Mouse (Mus musculus): Measurements from ENCODE around the gene 1110059E24Rik. TPM values are rescaled to one million over a fixed set of nuclear protein-coding genes. Genes with fewer than 3 reads are reported as not detected.

1110059E24Rik gene
- 3.0 and 3.5 TPM in 2 replicates for polyA plus RNA-seq (2012; rRNA removed)

DNA sequence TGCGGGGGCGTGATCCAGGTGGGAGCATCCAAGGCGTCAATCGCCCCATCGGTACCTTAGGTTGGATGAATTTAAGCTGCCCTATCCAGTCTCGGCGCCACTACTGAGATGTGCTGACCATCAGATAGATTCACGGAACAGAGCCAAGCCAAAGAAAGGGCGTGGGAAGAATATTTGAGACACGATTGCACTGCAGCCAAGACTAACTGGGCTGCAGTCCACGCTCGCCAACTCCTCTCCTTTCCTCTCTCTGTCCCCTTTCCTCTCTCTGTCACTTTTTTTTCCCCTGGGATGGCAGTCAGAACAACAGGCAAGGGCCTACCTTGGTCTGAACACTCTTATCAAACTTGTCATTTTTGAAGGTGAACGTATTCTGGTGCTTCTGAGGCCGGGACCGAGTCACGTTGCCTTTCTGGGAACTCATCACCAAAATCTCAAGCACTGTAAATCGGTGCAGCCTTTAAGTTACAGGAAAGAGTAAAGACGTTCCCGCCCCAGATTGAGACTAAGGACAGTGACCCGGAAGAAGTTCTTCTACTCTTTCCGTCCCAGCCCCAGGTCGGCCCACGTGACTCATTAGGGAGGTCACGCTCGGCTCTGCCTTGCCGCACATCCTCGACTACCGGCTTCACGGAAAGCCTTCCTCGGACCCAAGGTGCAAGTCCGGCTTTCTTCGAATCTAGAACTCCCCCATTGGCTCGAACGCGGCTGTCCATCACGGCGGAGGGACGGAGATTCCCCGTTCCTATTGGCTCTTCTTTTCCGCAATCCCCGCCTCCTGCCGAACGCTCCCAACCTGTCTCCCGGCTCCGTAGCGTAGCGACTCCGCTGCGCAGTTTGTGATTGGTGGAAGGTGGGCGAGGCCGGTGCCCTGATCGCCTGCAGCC lies at the start of gene 1110059E24Rik:
Gene 1110059E24Rik, minus strand, starts transcription at position 692 of the 887 bp plus-strand sequence.

DNA sequence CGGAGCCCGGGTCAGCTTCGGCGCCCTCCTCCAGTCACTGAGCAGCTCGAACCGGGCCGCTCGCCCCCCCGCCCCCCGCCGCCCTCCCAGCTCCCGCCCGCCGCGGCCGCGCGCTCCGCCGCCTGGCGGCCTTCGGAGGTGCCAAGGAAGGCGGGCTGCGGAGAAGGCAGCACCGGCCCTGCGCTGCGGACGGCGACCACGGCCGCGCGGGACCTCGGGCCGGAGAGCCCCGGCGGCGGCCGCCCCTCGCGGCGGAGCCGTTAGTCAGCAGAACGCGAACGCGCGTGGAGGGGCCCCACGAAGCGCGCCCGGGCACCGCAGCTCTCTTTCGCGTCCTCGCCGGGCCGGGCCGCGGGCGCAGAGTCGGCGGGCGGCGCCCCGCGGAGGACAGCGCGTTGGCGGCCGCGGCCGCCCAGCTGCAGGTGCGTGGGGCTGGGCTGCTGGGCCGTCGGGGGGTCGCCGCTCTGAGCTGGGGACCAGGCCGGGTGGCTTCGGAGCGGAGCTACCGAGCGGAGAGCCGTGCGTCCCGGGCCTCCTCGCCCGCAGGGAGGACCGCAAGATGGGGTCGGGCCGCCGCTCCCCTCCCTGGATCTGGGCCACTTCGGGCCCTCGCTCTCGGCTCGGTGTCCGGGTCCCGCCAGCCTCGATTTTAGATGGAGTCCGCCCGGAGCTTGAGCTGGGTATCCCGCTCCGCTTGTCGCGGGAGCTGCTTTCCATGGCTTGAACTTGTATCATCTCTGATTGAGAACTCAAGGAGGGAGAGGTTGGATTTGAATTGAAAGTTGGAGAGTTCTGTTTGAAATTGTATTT lies 601 bp upstream of the 1110059E24Rik start, which contains the start of gene Abhd17b:
Gene Abhd17b, plus strand, starts transcription at position 14 of the 810 bp plus-strand sequence.

Other genes starting within 250 kb of the 1110059E24Rik start
- 9.8 and 14.5 TPM in 2 replicates for gene Gda, start 179.5 kb downstream of the 1110059E24Rik start, polyA plus RNA-seq (2012; rRNA removed)
- 25.8 and 28.5 TPM in 2 replicates for gene Abhd17b, start 209 bp upstream of the 1110059E24Rik start, polyA plus RNA-seq (2012; rRNA removed)
- 5.0 and 5.4 TPM in 2 replicates for gene Cemip2, start 125.4 kb upstream of the 1110059E24Rik start, polyA plus RNA-seq (2012; rRNA removed)